Mouse (Mus musculus) T-helper 1 cell (primary cell): ENCODE data around the gene Zfp84.
"Not testable (repeated sequence)": the region's sequence is repeated elsewhere in the genome, so short reads cannot be mapped to it uniquely, and the experiment has no call there.

Source experiments
- in situ Hi-C: fragments of 300-600 bp; cut with MboI, MseI; formaldehyde crosslinking; loops from one replicate; pipeline ENCODE4 v1.15.1; 2025; ENCODE audit warnings: high pct_unique_total_duplicates

The Zfp84 gene

GRCm38 (mm10) chr7:29768090-29768900, at the start of gene Zfp84:
Zfp84 (plus strand) TSS chr7:29768552.
- in situ Hi-C loops = loop anchor here (5.0 kb wide), 1 partner anchor 49 kb away; the partner anchor contains the start of gene Zfp790

- in situ Hi-C loops = not testable (repeated sequence)
Observed at GRCm38 (mm10) chr7:29725461-29726142, 42.8 kb upstream of the Zfp84 start.

GRCm38 (mm10) chr7:29726860-29727259, 41.5 kb upstream of the Zfp84 start, which contains the start of gene Catsperg2:
Catsperg2 (minus strand) TSS chr7:29727032.
- in situ Hi-C loops = not testable (repeated sequence)

GRCm38 (mm10) chr7:29728055-29728454, 40.3 kb upstream of the Zfp84 start:
- in situ Hi-C loops = no loop called here

- in situ Hi-C loops = no loop called here
Observed at GRCm38 (mm10) chr7:29742258-29742657, 26.1 kb upstream of the Zfp84 start.

GRCm38 (mm10) chr7:29760476-29760875, 7.9 kb upstream of the Zfp84 start:
- in situ Hi-C loops = no loop called here

- in situ Hi-C loops = loop anchor here (5.0 kb wide), 1 partner anchor 53 kb away; the partner anchor contains the start of gene Zfp790
Observed at GRCm38 (mm10) chr7:29764702-29765101, 3.6 kb upstream of the Zfp84 start.

- in situ Hi-C loops = loop anchor here (5.0 kb wide), 1 partner anchor 50 kb away; the partner anchor contains the start of gene Zfp790
Observed at GRCm38 (mm10) chr7:29767058-29767686, 1.2 kb upstream of the Zfp84 start.

GRCm38 (mm10) chr7:29768980-29769379, 628 bp downstream of the Zfp84 start:
- in situ Hi-C loops = loop anchor here (5.0 kb wide), 1 partner anchor 48 kb away; the partner anchor contains the start of gene Zfp790

GRCm38 (mm10) chr7:29773503-29773902, 5.2 kb downstream of the Zfp84 start:
- in situ Hi-C loops = loop anchor here (5.0 kb wide), 1 partner anchor 134 kb away; the partner anchor contains the start of genes Zfp27 and Zfp383

GRCm38 (mm10) chr7:29774371-29774770, 6.0 kb downstream of the Zfp84 start:
- in situ Hi-C loops = loop anchor here (5.0 kb wide), 1 partner anchor 133 kb away; the partner anchor contains the start of genes Zfp27 and Zfp383

GRCm38 (mm10) chr7:29776568-29776967, 8.2 kb downstream of the Zfp84 start:
- in situ Hi-C loops = loop anchor here (5.0 kb wide), 1 partner anchor 821 kb away; the partner anchor contains the start of gene Zbtb32

GRCm38 (mm10) chr7:29777372-29777771, 9.0 kb downstream of the Zfp84 start:
- in situ Hi-C loops = loop anchor here (5.0 kb wide), 1 partner anchor 820 kb away; the partner anchor contains the start of gene Zbtb32

- in situ Hi-C loops = no loop called here
Observed at GRCm38 (mm10) chr7:29783871-29784551, 15.7 kb downstream of the Zfp84 start, which contains the start of gene Zfp30. Zfp30 (plus strand) TSS chr7:29783998.

- in situ Hi-C loops = loop anchor here (5.0 kb wide), 1 partner anchor 57 kb away; no protein-coding TSS in a partner anchor
Observed at GRCm38 (mm10) chr7:29785023-29785422, 16.7 kb downstream of the Zfp84 start.

- in situ Hi-C loops = loop anchor here (5.0 kb wide), 1 partner anchor 56 kb away; no protein-coding TSS in a partner anchor
Observed at GRCm38 (mm10) chr7:29785888-29786287, 17.5 kb downstream of the Zfp84 start.

- in situ Hi-C loops = no loop called here
Observed at GRCm38 (mm10) chr7:29792906-29793305, 24.6 kb downstream of the Zfp84 start.

- in situ Hi-C loops = no loop called here
Observed at GRCm38 (mm10) chr7:29807046-29807445, 38.7 kb downstream of the Zfp84 start.

GRCm38 (mm10) chr7:29812244-29812643, 43.9 kb downstream of the Zfp84 start:
- in situ Hi-C loops = no loop called here

GRCm38 (mm10) chr7:29814381-29814780, 46.0 kb downstream of the Zfp84 start:
- in situ Hi-C loops = no loop called here
